Mouse (Mus musculus): ENCODE results near the gene Nol4l.

Nol4l gene

GRCm38 (mm10) chr2:153529931-153530766, at the start of gene Nol4l:
TSS of gene Nol4l (minus strand) at chr2:153529971.
- in situ Hi-C loops (cut with MboI, MseI) = loop anchor here (5.0 kb wide), 1 partner anchor 42 kb away; no protein-coding TSS in a partner anchor

GRCm38 (mm10) chr2:153577122-153577521, 47.4 kb upstream of the Nol4l start:
- in situ Hi-C loops (cut with MboI, MseI) = loop anchor here (5.0 kb wide), 1 partner anchor 95 kb away; no protein-coding TSS in a partner anchor

- in situ Hi-C loops (cut with MboI, MseI) = loop anchor here (5.0 kb wide), 1 partner anchor 94 kb away; no protein-coding TSS in a partner anchor
Observed at GRCm38 (mm10) chr2:153576150-153576549, 46.4 kb upstream of the Nol4l start.

GRCm38 (mm10) chr2:153575554-153575953, 45.8 kb upstream of the Nol4l start:
- in situ Hi-C loops (cut with MboI, MseI) = loop anchor here (5.0 kb wide), 1 partner anchor 93 kb away; no protein-coding TSS in a partner anchor

- in situ Hi-C loops (cut with MboI, MseI) = loop anchor here (5.0 kb wide), 1 partner anchor 41 kb away; no protein-coding TSS in a partner anchor
Observed at GRCm38 (mm10) chr2:153573101-153573500, 43.3 kb upstream of the Nol4l start.

GRCm38 (mm10) chr2:153568541-153568940, 38.8 kb upstream of the Nol4l start:
- in situ Hi-C loops (cut with MboI, MseI) = no loop called here

GRCm38 (mm10) chr2:153568013-153568412, 38.2 kb upstream of the Nol4l start:
- in situ Hi-C loops (cut with MboI, MseI) = no loop called here

- in situ Hi-C loops (cut with MboI, MseI) = no loop called here
Observed at GRCm38 (mm10) chr2:153564343-153564742, 34.6 kb upstream of the Nol4l start.

GRCm38 (mm10) chr2:153561564-153561963, 31.8 kb upstream of the Nol4l start:
- in situ Hi-C loops (cut with MboI, MseI) = no loop called here

- in situ Hi-C loops (cut with MboI, MseI) = no loop called here
Observed at GRCm38 (mm10) chr2:153560664-153561541, 31.1 kb upstream of the Nol4l start.

GRCm38 (mm10) chr2:153559613-153560152, 29.9 kb upstream of the Nol4l start:
- in situ Hi-C loops (cut with MboI, MseI) = no loop called here

- in situ Hi-C loops (cut with MboI, MseI) = no loop called here
Observed at GRCm38 (mm10) chr2:153558464-153558863, 28.7 kb upstream of the Nol4l start.

- in situ Hi-C loops (cut with MboI, MseI) = no loop called here
Observed at GRCm38 (mm10) chr2:153557259-153557658, 27.5 kb upstream of the Nol4l start.

- in situ Hi-C loops (cut with MboI, MseI) = no loop called here
Observed at GRCm38 (mm10) chr2:153556208-153556607, 26.4 kb upstream of the Nol4l start.

GRCm38 (mm10) chr2:153554543-153554942, 24.8 kb upstream of the Nol4l start:
- in situ Hi-C loops (cut with MboI, MseI) = no loop called here

- in situ Hi-C loops (cut with MboI, MseI) = no loop called here
Observed at GRCm38 (mm10) chr2:153549486-153549885, 19.7 kb upstream of the Nol4l start.

GRCm38 (mm10) chr2:153548221-153548923, 18.6 kb upstream of the Nol4l start:
- in situ Hi-C loops (cut with MboI, MseI) = no loop called here

- in situ Hi-C loops (cut with MboI, MseI) = no loop called here
Observed at GRCm38 (mm10) chr2:153547633-153548032, 17.9 kb upstream of the Nol4l start.

- in situ Hi-C loops (cut with MboI, MseI) = no loop called here
Observed at GRCm38 (mm10) chr2:153546972-153547371, 17.2 kb upstream of the Nol4l start.

GRCm38 (mm10) chr2:153546471-153546870, 16.7 kb upstream of the Nol4l start:
- in situ Hi-C loops (cut with MboI, MseI) = no loop called here

- in situ Hi-C loops (cut with MboI, MseI) = no loop called here
Observed at GRCm38 (mm10) chr2:153544771-153545170, 15.0 kb upstream of the Nol4l start.

Measured in regulatory T cell (primary cell).